Mouse (Mus musculus) ES-E14 (cell line): Measurements from ENCODE around the gene Tmem191c.

ENCODE experiments used
- CHD2 ChIP-seq: IDR thresholded peaks from 2 replicates; pipeline ENCODE4 v1.6.1; 2014; ENCODE audit warnings: mild to moderate bottlenecking, low read depth, low read length, inconsistent platforms
- HCFC1 ChIP-seq: IDR thresholded peaks from 2 replicates; pipeline ENCODE4 v1.6.1; 2012; ENCODE audit warnings: low read length, inconsistent platforms, borderline replicate concordance; ENCODE audit not compliant: insufficient read depth

- no peak for TF ChIP-seq CHD2
- TF ChIP-seq HCFC1, result no peak
These were observed 30.9 kb upstream of the Tmem191c start for GRCm38 (mm10) chr16:17244996-17245395.
